Mouse (Mus musculus) megakaryocyte, embryonic 14.5 days (primary cell): ENCODE data around the gene Pold4.

Experiments used
- FLI1 ChIP-seq: IDR thresholded peaks from 2 replicates; pipeline ENCODE4 v1.6.1; 2012; ENCODE audit warnings: low read length, inconsistent platforms, mixed read lengths
- GATA1 ChIP-seq: IDR thresholded peaks from 3 replicates; pipeline ENCODE4 v1.6.1; 2012; ENCODE audit warnings: mixed read lengths, low read length, inconsistent platforms, borderline replicate concordance

DNA sequence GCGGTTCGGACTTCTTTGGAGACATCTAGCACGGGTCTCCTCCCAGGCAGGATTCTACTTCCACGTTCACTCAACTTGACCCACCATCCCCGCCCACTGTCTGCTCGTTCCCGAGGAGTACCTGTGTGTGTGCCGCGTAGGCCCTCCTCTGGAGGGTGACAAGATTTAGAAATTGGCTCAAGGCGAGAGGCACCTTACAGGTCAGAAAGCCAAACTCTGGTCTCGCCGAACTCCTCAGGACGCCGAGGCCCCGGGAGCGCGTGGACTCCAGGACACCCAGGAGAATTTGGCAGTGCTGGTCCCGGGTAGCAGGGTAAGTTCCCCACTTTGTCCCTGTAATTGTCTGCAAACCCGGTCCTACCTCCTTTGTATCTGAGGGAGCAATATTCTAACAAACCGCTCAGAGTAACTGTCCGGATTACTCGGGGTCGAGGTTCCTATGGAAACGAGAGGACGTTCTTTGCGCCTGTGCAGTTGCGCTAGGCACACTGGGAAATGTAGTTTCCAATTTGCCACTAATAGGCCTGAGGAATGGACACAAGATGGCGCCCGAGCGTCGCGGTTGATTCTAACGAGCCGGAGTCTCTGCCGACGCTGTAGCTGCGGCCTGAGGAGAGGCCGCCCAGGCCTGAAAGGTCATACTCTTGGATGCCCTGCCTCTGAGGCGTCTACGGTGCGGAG, 25.7 kb downstream of the Pold4 start:
- TF ChIP-seq GATA1 (no peak), FLI1 (no peak)
